Comparison of ENCODE assay signal across 8 mouse cellular contexts in genomic region chr11:3202781-3203441, GRCm38 (mm10). TPM values are rescaled to one million over a fixed set of nuclear protein-coding genes. Genes with fewer than 3 reads are reported as not detected.
DNase-seq lines count a peak whose midpoint lies in the region; ATAC-seq lines count a peak whose summit lies in the region.

No protein-coding gene starts in this region.

- WGBS in hindbrain, embryonic 16.5 days, result 1% methylated on average over 33 of the region's 57 CpGs

- peaks cover 7% of the 10 kb centered on the region; the same call in 1 of the 2 replicates for H3K36me3 ChIP-seq in hindbrain, embryonic 16.5 days (ENCODE audit: control insufficient read depth, insufficient read depth, low read length)

- H3K9ac ChIP-seq in hindbrain, embryonic 16.5 days (ENCODE audit: low read depth, low read length), result peak overlapping the region; percentile 49

- peak; percentile 53 for ATAC-seq in hindbrain, embryonic 16.5 days
- ATAC-seq in megakaryocyte, adult 5-6 weeks (ENCODE audit: poor library complexity, severe bottlenecking), result peak; percentile 8

- peak; percentile 60 for DNase-seq in T-cell, adult 2 months (ENCODE audit: low spot score)
- peak; percentile 63 for DNase-seq in cerebellum, adult 8-10 months
- DNase-seq in frontal cortex, postnatal 14 days (ENCODE audit: low spot score in 2 of 2), result peak; percentile 28 to 31
- peak; percentile 36 to 38 for DNase-seq in left cerebral cortex, adult 8-10 months (ENCODE audit: low spot score in 2 of 2)
- DNase-seq in right cerebral cortex, postnatal 4 days, result peak; percentile 47
- peak; percentile 42 to 47 for DNase-seq in urinary bladder, postnatal 36 days (ENCODE audit: low spot score in 2 of 2)

- peak overlapping the region; percentile 41 for H3K4me2 ChIP-seq in hindbrain, embryonic 16.5 days (ENCODE audit: low read length)

- no peaks in the 10 kb centered on the region for H3K27me3 ChIP-seq in hindbrain, embryonic 16.5 days (replicated peaks; ENCODE audit: control insufficient read depth, insufficient read depth, low read length)

- H3K4me1 ChIP-seq in hindbrain, embryonic 16.5 days (ENCODE audit: control insufficient read depth, insufficient read depth, low read depth, low read length), result 0 out of 2 replicates have a peak, but pooled peaks cover 4% of the 10 kb centered on the region

- H3K27ac ChIP-seq in hindbrain, embryonic 16.5 days (ENCODE audit: low read depth, low read length), result peak overlapping the region; percentile 36; the same call in 1 of the 2 replicates

- H3K4me3 ChIP-seq in hindbrain, embryonic 16.5 days (ENCODE audit: low read length), result peak overlapping the region; percentile 40

- H3K9me3 ChIP-seq in hindbrain, embryonic 16.5 days (ENCODE audit: control insufficient read depth, low read length), result no peaks in the 10 kb centered on the region

RNA-seq across cellular contexts. Expression of gene Eif4enif1, which starts 0.7 kb away (rescaled TPM):
- 36.8 and 48.0 TPM in 2 replicates for polyA plus RNA-seq in hindbrain, embryonic 16.5 days (2015; fragmentation: Nextera tagmentation; extraction: Ambion mirVana)
- total RNA-seq in left cerebral cortex, adult 8-10 months (2022), result 10 to 100 TPM; 65.9 to 74.7 (median 68.8) TPM
- 76.8 and 80.1 TPM in 2 replicates for total RNA-seq in megakaryocyte, adult 5-6 weeks (2015)
- total RNA-seq in megakaryocyte, adult 5-6 weeks (2017), result 44.9 and 50.7 TPM in 2 replicates

RNA-seq across cellular contexts. Expression of gene Sfi1, which starts 9.6 kb away (rescaled TPM):
- 14.3 and 16.4 TPM in 2 replicates for polyA plus RNA-seq in hindbrain, embryonic 16.5 days (2015; fragmentation: Nextera tagmentation; extraction: Ambion mirVana)
- 10 to 100 TPM; 64.1 to 80.1 (median 68.9) TPM for total RNA-seq in left cerebral cortex, adult 8-10 months (2022)
- total RNA-seq in megakaryocyte, adult 5-6 weeks (2015), result 6.0 and 12.5 TPM in 2 replicates
- total RNA-seq in megakaryocyte, adult 5-6 weeks (2017), result 7.5 and 9.6 TPM in 2 replicates

Comparison
In these comparisons a context has a peak if more than half of its experiments do, and no peak if none do; other contexts are left out.
1. Peak in every context shown above with its lines: DNase-seq, ATAC-seq, H3K4me3 ChIP-seq and H3K27ac ChIP-seq.
2. RNA of gene Sfi1, which starts 9.6 kb away (total RNA-seq): 64.1 to 80.1 TPM in left cerebral cortex, adult 8-10 months; 6.0 to 12.5 TPM in megakaryocyte, adult 5-6 weeks; every median in the first group is over 4 times any median in the second.